Mouse (Mus musculus) cerebellum, adult 18-20 months (tissue): ENCODE measurements around the gene Bcl6b.

Source experiments
- DNase-seq, 2 experiments: peaks; one replicate each; pipeline ENCODE4 v3.0.0; 2021

The Bcl6b gene

GRCm38 (mm10) chr11:70232546-70232945 is 2.9 kb upstream of the Bcl6b start:
- peak; percentile 64 to 77 for DNase-seq

- peak; percentile 81 to 90 for DNase-seq
These were observed 685 bp upstream of the Bcl6b start for GRCm38 (mm10) chr11:70230239-70230727.

GRCm38 (mm10) chr11:70228828-70229227 is 770 bp downstream of the Bcl6b start:
- DNase-seq: peak; percentile 87

- DNase-seq: peak in 1 of 2 experiments; percentile 16
These were observed 1.8 kb downstream of the Bcl6b start for GRCm38 (mm10) chr11:70227661-70228245.

GRCm38 (mm10) chr11:70227126-70227525 is 2.5 kb downstream of the Bcl6b start:
- no peak for DNase-seq

- peak; percentile 18 to 25 for DNase-seq
These were observed 3.1 kb downstream of the Bcl6b start for GRCm38 (mm10) chr11:70226602-70226890.

GRCm38 (mm10) chr11:70225798-70226601 is 3.6 kb downstream of the Bcl6b start:
- DNase-seq: peak in 1 of 2 experiments; percentile 17

- DNase-seq: no peak
These were observed 5.9 kb downstream of the Bcl6b start for GRCm38 (mm10) chr11:70223724-70224123.

GRCm38 (mm10) chr11:70221603-70222500 is 7.7 kb downstream of the Bcl6b start:
- peak; percentile 29 to 46 for DNase-seq

- peak; percentile 97 to 99 for DNase-seq
These were observed 8.6 kb downstream of the Bcl6b start, which contains the start of gene Slc16a13 for GRCm38 (mm10) chr11:70220731-70221602. Gene Slc16a13, minus strand, starts transcription at chr11:70221064.

GRCm38 (mm10) chr11:70220323-70220722 is 9.3 kb downstream of the Bcl6b start:
- peak; percentile 60 to 69 for DNase-seq

- no peak for DNase-seq
These were observed 9.7 kb downstream of the Bcl6b start for GRCm38 (mm10) chr11:70219873-70220272.

- DNase-seq: peak; percentile 15 to 36
These were observed 10.7 kb downstream of the Bcl6b start for GRCm38 (mm10) chr11:70218741-70219470.

- DNase-seq: no peak
These were observed 11.6 kb downstream of the Bcl6b start for GRCm38 (mm10) chr11:70218039-70218438.

- peak in 1 of 2 experiments; percentile 22 for DNase-seq
These were observed 13.5 kb downstream of the Bcl6b start for GRCm38 (mm10) chr11:70216103-70216502.

GRCm38 (mm10) chr11:70215301-70215700 is 14.3 kb downstream of the Bcl6b start:
- peak; percentile 45 to 65 for DNase-seq

GRCm38 (mm10) chr11:70214856-70215209 is 14.8 kb downstream of the Bcl6b start:
- DNase-seq: peak in 1 of 2 experiments; percentile 61

GRCm38 (mm10) chr11:70214191-70214855 is 15.3 kb downstream of the Bcl6b start:
- DNase-seq: peak; percentile 67 to 77

- peak; percentile 83 to 88 for DNase-seq
These were observed 15.9 kb downstream of the Bcl6b start for GRCm38 (mm10) chr11:70213736-70214135.

GRCm38 (mm10) chr11:70212896-70213295 is 16.7 kb downstream of the Bcl6b start:
- peak; percentile 82 to 86 for DNase-seq

- peak; percentile 18 to 35 for DNase-seq
These were observed 17.2 kb downstream of the Bcl6b start, which contains the start of gene Slc16a11 for GRCm38 (mm10) chr11:70212423-70212822. Gene Slc16a11, plus strand, starts transcription at chr11:70212752.
